Mouse (Mus musculus) gastrocnemius, postnatal 14 days (tissue): ENCODE data around the gene Tph2. TPM values are rescaled to one million over a fixed set of nuclear protein-coding genes. Genes with fewer than 3 reads are reported as not detected.

Source experiments
- DNase-seq: peaks from one replicate; pipeline ENCODE4 v3.0.0; 2021; ENCODE audit warnings: mixed read lengths
- intact Hi-C: fragments of 180-260 bp; cut with DNase I; formaldehyde crosslinking; loops from one replicate; pipeline ENCODE4 v1.15.1; 2025; ENCODE audit warnings: low total_unique reads
- total RNA-seq, 2 experiments: library from RNA; stranded (reverse); gene quantifications; 2 replicates each; pipeline ENCODE4 v1.2.3; 2021

The Tph2 gene
- total RNA-seq, 2 experiments from 2014 or later = not detected

DNA sequence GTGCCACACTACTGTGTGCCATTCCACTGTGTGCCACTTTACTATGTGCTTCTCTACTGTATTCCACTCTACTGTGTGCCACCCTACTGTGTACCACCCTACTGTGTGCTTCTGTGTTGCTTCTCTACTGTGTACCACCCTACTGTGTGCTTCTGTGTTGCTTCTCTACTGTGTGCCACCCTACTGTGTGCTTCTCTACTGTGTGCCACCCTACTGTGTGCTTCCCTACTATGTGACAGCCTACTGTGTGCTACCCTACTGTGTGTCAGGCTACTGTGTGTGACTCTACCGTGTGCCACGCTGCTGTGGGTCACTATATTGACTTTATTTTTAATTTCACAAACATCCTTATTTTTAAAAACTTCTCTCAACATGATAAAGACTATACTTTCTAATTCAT is 136.3 kb downstream of the Tph2 start:
- intact Hi-C loops = no loop called here
- no peak for DNase-seq

DNA sequence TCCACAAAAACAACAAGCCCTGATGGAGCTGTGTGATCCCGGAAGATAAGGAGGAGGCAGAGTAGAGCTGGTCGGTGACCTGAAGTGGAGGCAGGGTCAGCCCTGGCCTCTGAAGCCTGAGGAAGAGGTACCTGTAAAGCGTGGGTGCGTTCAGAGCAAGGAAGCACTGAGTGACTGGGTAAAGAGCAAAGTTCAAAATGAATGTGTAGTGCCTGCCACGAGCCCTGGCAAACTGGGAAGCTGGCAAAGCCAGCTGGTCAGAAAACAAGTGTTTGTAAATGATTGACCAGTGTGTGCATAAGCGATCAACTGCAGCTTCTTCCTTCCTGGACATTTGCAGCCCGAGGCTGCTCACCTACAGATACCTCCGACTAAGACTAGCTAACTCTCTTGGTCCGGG is 149.1 kb downstream of the Tph2 start:
- intact Hi-C loops = no loop called here
- DNase-seq = no peak

Other genes starting within 250 kb of the Tph2 start
- gene Tbc1d15, start 66.4 kb upstream of the Tph2 start, total RNA-seq = 10 to 100 TPM; 35.6 to 39.4 TPM
- gene Rab21, start 130.6 kb upstream of the Tph2 start, total RNA-seq = 10 to 100 TPM; 29.3 to 31.6 TPM
- gene Tmem19, start 177.5 kb upstream of the Tph2 start, total RNA-seq = 10 to 100 TPM; 11.6 to 14.2 TPM
- 1 to 10 TPM; 4.3 to 4.6 TPM for gene Thap2, start 199.4 kb upstream of the Tph2 start, total RNA-seq
- gene Zfc3h1, start 199.9 kb upstream of the Tph2 start, total RNA-seq = 10 to 100 TPM in 1 of 2 experiments, 1 to 10 TPM in 1; 9.8 to 11.4 TPM